Mouse (Mus musculus) adipocyte (in vitro differentiated cells): ENCODE data around the gene Gprin2.

Source experiments
- DNase-seq: peaks from one replicate; pipeline ENCODE4 v3.0.0-alpha.2; 2016; ENCODE audit warnings: low spot score

Gene Gprin2

DNA sequence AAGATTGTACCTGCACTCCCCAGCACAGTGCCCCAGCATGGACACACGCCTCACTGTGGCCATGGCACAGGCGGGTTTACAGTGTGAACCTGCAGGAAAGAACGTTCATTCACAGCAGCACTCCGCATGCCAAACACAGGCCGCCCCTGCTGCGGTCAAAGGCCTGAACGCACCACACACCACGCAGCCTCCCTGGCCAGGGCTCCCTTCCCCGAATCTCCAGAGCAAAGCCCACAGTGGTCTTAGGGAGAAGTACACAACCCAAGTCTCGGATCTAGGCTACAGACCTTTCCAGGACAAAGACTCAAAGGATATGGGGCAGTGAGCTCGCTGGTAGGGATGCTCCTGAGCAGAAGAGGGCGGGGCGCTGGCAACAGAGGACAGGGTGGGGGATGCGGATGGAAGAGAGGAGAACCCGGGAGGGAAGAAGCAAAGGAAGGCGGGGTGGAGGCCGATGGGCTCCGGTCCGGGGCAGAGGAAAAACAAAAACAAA lies 669 bp downstream of the Gprin2 start:
- no peak for DNase-seq

DNA sequence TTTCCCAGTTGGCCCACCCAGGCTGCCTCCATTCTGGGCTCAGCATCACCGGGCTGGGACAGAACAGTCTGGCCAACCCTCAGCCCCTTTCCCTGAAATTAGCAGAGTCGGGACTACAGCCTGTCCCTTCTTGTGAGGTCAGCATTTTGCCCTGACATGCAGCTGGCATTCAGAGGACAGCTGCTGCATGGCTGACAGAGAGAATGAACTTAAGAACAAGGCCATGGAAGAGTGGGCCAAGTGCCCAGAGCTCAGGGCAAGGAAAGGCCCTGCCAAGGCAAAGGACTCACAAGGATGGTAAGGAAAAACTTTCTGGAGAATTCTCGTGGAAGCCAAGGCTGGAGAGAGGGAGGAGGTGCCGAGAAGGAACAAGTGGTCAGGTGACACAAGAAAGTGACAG lies 4.7 kb downstream of the Gprin2 start:
- peak; percentile 87 for DNase-seq

DNA sequence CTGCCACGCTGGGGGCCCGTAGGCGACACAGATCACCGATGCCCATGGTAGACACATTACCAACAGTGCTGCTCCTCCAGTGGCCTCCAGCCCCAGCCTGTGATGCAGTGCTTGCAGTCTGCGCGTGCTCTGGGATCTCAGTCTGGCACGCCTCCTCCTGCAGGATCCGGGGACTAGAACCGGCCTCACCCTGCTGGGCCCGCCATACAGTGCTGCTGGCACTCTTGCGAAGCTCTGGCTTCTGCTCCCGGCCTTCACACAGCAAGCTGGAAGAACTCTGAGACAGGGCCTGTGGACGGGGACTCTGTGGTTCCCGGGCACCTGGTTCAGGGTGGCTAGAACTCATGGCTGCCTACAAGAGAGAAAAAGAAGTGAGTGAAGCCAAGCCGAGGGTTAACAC lies 6.0 kb downstream of the Gprin2 start:
- DNase-seq = no peak

DNA sequence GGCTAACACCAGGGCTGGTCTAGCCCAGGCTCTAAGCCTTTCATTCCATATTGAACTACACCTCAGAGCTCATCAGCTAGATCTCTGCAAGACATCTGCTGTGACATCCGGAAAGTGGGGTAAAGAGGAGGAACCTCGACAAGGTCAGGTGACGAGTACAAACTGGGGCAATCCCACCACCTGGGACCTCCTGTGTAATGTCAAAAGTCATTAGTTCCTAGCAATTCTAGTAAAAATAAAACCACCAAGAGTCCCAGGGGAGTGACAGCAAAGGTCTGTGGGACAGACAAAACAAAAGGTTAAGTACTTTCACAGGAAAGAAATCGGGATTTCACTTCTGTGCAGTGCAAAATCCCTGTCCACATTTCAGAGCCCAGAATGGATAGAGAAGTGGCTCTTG lies 7.6 kb downstream of the Gprin2 start:
- DNase-seq = no peak

DNA sequence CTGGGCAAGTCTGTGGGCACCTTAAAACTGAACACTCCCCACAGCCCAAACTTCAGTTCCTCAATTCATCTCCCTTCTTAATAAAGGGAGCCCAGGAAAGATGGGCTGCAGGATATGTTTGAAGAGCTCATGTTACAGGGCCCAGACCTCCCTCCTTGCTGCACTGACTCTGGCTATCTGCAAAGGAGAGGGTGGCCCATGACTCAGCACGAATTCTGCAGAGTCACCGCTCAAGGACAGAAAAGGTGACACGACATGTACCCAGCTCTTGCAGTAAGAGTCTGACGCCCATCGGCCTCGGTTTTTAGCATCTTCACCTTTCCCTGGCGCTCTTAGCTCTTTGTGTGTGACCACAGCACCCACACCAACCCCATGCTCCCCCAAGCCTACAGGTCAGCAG lies 11.1 kb downstream of the Gprin2 start:
- no peak for DNase-seq

DNA sequence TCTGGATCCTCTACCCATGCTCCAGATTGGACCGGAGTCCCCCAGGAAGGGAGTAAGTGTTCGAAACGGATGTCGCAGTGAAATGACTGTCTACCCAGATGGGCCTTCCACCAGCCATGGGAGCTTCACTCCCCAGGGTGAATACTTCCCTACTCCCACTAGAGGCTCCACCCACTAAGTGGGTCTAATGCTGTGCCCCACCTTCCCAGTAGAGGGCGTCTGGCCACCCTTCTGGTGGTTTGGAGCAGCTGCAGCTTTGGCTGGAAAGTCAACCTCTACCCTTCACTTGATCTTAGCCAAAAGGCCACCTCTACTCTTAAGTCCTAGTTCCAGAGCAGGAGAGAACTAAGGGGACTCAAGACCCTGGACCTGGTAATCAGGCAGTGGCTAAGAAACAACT lies 12.8 kb downstream of the Gprin2 start:
- peak; percentile 7 for DNase-seq

DNA sequence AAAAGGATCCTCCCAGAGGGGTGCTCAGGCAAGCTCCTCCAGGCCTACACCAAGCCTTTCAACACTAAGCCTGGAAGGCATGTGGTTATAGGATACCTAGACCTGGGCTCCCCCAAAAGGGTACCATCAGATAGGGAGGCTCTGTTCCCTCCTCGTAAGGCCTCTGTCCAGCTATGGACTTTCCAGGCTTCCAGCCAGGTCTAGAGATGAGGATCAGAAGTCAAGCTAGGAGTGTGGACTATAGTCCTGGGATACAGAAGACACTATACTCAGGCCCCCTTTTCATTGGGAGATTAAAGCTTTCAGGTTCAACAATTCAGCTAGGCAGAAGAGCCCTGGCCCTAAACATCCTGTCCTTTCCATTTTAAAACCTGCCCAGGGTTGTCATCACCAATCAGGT lies 18.4 kb downstream of the Gprin2 start:
- DNase-seq = no peak

DNA sequence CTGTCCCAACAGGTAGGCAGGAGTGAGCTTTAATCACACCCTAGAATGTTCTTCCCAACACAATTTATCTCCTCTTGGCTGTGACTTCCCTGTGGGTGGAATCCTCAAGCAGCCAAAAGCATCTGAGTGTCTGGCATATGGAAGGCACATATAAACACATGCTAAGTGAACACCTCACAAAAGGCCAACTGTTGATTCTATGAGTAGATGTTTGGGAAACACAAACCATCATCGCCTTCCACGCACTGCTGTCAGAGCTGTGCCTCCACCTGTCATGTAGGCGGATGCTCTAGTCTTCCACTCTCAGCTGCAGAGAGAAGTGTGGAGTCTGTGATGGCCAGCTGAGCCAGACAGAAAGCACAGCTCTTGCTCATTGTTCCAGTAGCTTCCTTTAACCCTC lies 22.1 kb downstream of the Gprin2 start:
- no peak for DNase-seq

DNA sequence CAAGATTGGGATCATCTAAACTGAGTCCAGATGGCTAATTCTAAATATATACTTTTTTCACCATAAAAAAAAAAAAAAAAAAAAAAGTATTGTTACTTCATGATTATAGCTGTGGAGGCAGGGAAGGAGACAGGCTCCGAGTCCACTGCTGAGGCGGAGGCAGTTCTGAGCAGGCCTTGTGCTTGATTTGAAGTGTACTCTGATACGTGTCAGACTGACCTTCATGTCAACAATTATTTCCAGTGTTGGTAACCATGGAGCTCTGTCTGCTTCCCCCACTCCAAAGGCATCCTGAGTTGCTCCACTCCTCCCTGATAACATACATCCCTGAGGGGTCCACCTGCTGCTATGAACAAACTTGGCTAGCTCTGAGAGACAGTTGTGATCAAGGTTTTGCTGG lies 30.3 kb downstream of the Gprin2 start:
- no peak for DNase-seq

DNA sequence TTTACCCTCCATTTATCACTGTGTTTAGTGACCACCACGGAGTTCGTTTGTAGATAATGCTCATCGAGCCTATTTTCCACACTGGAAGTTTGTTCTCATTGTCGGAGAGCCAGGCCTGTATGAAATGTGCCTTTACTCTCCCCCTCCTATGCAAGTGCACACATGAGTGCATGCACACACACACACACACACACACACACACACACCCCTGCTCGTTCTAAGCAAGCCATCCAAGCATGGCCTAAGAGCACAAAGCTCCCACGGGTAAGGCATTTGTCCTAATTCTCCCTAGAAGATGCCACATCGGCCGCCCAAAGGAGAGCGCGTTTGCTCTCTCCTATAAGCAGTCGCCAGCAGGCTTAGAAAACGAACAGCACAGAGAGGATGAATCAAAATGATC lies 45.7 kb downstream of the Gprin2 start:
- no peak for DNase-seq

DNA sequence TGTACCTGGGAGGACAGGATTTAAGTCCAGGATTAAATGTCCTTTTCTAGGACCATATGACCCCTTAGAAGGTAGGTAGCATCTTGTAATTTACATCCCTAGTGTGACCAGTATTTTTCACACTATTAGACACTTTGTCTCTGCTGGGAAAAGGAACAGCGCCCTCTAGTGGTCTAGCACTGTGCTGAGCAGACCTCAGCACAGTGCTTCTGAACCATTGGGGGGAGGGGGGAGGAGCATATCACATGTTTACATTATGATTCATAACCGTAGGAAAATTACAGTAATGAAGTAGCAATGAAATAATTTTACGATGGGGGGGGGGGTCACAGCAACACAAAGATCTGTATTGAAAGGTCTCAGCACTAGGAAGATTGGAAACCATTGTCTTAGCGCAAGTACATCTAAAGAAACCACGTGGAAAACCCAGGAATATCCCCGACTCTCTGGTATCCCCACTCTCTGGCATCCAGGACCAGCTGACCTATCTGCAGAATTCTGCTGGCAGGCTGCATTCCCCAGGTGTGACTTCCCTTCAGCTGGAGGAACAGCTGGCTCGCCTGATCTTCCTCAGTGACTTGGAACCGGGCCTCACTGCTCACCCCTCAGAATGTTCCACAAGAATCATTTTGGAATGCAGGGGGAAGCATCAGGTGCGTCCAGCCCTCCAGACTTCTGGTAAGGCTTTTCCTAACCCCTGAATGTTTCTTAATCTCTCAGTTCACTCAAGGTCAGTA lies 46.7 kb downstream of the Gprin2 start:
- DNase-seq = peak; percentile 73

DNA sequence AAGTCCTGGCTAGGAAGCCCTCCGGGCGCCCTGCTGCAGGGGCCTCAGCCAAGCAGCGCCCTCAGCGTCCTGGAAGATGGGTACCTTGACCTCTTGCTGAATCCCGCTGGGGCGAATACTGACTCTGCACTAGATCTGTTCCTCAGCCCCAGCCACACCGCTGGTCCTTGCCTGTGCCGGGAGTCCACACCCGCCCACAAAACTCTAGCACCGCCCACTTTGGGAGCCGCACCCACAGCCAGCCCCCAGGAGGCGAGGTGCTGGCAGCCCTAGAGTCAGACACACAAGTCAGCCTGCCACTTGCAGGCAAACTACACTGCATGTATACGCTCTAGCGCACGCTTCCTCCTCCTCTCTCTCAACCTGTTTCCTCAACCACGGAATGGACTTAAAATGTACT lies 49.1 kb downstream of the Gprin2 start, which contains the start of gene Npy4r:
Gene Npy4r (minus strand): TSS at position 148 of the 400 bp plus-strand sequence.
- DNase-seq = no peak

DNA sequence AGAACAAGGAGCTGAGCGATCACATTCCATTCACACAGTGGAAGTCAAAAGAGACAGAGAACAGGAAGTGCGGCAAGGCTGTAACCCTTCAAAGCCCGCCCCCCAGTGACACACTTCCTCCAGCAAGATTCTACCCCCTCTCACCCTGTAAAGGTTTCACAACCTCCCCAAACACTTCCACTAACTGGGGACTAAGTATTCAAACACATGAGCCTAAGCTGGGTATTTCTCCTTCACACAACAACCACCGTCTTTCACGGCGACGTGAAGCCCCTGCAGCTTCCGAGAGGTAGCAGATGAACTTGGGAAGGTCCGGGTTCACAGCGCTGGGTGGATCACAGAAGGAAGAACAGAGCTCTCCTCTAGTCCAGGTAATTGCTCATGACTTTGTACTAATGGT lies 58.5 kb downstream of the Gprin2 start:
- no peak for DNase-seq

DNA sequence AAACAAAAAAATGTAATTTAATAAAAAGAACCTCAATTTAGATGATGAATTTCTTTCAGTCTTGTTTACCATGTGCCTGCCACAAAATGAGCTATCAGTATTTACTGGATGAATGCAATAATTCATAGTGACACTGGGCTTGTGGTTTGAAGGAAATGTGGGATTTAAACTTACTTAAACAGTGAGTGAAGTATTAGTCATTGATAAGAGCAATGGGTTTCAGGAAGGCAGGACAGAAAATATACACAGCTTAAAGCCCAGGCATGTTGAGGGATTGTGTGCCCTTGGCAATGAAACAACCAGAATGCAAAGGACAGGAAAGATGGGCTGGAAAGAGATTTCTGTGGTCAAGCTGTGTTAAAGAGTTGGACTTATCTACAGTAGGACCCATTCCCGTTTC lies 59.1 kb downstream of the Gprin2 start:
- no peak for DNase-seq

DNA sequence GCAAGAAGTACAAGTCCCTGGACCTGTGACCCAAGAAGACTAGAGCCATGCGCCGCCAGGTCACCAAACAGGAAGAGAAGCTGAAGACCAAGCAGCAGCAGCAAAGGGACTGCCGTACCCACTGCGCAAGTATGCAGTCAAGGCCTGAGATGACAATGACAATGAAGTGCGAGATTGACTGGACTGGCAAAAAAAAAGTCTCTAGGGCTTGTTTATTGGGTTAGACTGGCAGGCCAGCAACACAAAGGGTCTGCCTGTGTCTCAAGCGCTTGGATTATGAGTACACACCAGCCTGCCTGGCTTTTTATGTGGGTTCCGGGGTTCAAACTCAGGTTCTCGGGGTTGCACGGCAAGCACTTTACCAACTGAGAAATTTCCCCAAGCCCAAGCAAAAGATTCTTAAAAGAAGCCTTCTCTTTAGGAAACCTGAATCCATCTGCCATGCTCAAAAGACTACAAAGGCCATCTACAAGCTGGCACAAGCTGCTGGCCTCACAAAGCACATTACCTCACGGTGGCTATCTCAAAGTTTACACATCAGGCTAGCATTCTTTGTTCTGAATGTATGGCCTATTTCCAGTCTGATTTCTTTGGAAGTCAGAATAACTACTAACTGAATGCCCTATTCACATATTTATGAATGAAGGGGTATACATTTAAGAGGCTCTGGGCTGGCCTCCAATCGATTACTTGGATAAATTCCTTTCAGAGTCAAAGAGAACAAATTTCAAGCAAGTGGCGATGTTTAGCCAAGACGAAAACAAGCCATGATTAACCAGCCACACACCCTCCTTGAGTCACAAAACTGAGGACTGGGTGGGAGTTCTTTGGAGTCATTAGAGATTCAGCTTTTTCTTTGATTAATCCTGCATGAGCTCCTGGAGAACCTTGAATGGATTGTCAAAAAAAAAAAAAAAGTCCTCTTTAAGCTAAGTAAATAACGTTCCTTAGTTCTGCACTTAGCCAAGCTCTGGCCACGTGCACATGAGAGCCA lies 61.5 kb downstream of the Gprin2 start:
- no peak for DNase-seq
